Mouse (Mus musculus) urinary bladder, adult 2 months (tissue): ENCODE data around the gene Mbnl3. TPM values are rescaled to one million over a fixed set of nuclear protein-coding genes. Genes with fewer than 3 reads are reported as not detected.

Experiments
- polyA plus RNA-seq: library from polyadenylated mRNA; depleted of rRNA; stranded (reverse); fragments of >200 nt; gene quantifications from 2 replicates; pipeline ENCODE4 v1.2.3, GENCODE M21; 2012; rRNA removed

The Mbnl3 gene
- polyA plus RNA-seq, 1 experiment, result 7.9 TPM

Other genes starting within 250 kb of the Mbnl3 start
- gene Rap2c, start 188.5 kb downstream of the Mbnl3 start, polyA plus RNA-seq, result 13.6 and 13.9 TPM in 2 replicates